Mouse (Mus musculus): ENCODE data around the gene Sp100. TPM values are rescaled to one million over a fixed set of nuclear protein-coding genes. Genes with fewer than 3 reads are reported as not detected.

The Sp100 gene
- polyA plus RNA-seq, 1 experiment from 2014 or later: 0.40 TPM

DNA sequence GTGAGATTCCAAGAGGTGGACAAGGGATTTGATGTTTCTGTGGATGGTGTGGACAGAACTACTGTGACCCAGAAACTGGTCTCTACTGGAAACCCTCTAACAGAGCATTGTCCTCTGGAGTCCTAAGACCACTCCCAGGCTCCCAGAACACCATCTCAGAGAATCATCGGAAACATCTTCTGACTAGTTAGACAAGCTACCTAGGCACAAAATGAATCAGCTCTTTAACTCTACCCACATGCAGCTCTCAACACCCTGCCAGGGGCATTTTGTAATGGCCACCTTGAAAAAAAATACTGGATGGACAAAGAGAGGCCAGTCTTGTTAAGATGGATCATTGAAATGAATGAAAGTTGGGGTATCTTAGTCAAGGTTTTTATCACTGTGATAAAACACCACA lies 55.8 kb downstream of the Sp100 start:
- Histone ChIP-seq H3K4me3 (no peak overlapping the region), H3K4me1 (no peaks in the 10 kb centered on the region), H3K9ac (no peak overlapping the region), H3K36me3 (replicated peaks) (no peaks in the 10 kb centered on the region), H3K4me2 (no peak overlapping the region), H3K9me3 (no peaks in the 10 kb centered on the region), H3K27ac (no peak overlapping the region), H3K27me3 (replicated peaks) (no peaks in the 10 kb centered on the region)
- no peak for ATAC-seq (replicated peaks)
- 100% methylated on average over 1 of the region's 1 CpGs for WGBS

- Histone ChIP-seq H3K4me1 (no peaks in the 10 kb centered on the region), H3K4me3 (no peak overlapping the region), H3K9ac (no peak overlapping the region), H3K27me3 (replicated peaks) (no peaks in the 10 kb centered on the region), H3K27ac (no peak overlapping the region), H3K9me3 (no peaks in the 10 kb centered on the region), H3K4me2 (no peak overlapping the region), H3K36me3 (replicated peaks) (no peaks in the 10 kb centered on the region)
- whole genome bisulfite sequencing: 87% methylated on average over 2 of the region's 2 CpGs
- no peak for ATAC-seq (replicated peaks)
These were observed 57.0 kb downstream of the Sp100 start for GRCm38 (mm10) chr1:85706754-85707153.

DNA sequence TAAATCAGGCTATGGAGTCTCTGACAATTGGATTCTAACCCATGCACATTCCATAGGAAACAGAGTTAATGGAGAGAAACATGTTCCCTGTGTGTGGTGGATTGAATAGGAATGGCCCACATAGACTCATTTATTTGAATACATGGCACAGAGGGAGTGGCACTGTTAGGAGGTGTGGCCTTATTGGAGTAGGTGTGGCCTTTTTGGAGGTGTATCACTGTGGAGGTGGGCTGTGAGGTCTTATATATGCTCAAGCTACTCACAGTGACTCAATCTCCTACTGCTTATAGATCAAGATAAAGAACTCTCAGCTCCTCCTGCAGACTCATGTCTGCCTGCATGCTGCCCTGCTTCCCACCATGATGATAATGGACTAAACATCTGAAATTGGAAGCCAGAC lies 64.7 kb downstream of the Sp100 start:
- Histone ChIP-seq H3K9me3 (no peaks in the 10 kb centered on the region), H3K27me3 (replicated peaks) (no peaks in the 10 kb centered on the region), H3K27ac (no peak overlapping the region), H3K4me3 (no peak overlapping the region), H3K36me3 (replicated peaks) (no peaks in the 10 kb centered on the region), H3K4me2 (no peak overlapping the region), H3K9ac (no peak overlapping the region), H3K4me1 (no peaks in the 10 kb centered on the region)
- no peak for ATAC-seq (replicated peaks)

DNA sequence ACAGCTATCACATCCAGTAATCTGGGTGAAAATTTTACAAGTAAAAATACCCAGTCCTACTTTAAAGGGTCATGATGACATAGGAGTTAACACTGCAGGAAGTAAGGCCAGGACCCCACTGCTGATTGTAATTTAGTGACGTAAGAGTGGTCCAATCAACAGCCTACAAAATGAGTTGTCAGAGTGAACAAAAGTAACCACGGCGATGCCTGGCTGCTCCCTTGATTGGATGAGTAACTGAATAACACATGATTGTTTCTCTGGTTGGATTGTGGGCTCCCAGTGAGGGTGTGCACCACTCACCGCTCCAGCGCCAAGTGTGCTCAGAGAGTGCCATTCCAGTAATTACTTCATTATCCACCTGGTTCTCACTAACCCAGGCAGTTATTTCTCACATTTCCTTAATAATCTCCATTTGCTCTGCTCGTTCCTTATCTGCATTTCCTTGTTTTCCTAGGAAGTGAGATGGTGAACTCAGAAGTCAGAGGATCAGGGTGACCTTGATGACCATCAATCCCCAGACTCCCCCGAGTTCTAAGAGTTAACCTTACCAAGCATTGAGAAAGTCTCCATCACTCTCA lies 66.7 kb downstream of the Sp100 start:
- H3K27ac ChIP-seq: no peak overlapping the region
- no peak overlapping the region for H3K4me2 ChIP-seq
- H3K9ac ChIP-seq: no peak overlapping the region
- H3K4me3 ChIP-seq: no peak overlapping the region
- no peaks in the 10 kb centered on the region for H3K36me3 ChIP-seq (replicated peaks)
- H3K4me1 ChIP-seq: peaks cover 6% of the 10 kb centered on the region
- no peak for ATAC-seq (replicated peaks)
- H3K27me3 ChIP-seq (replicated peaks): no peaks in the 10 kb centered on the region
- no peaks in the 10 kb centered on the region for H3K9me3 ChIP-seq
- WGBS: 57% methylated on average over 7 of the region's 7 CpGs

DNA sequence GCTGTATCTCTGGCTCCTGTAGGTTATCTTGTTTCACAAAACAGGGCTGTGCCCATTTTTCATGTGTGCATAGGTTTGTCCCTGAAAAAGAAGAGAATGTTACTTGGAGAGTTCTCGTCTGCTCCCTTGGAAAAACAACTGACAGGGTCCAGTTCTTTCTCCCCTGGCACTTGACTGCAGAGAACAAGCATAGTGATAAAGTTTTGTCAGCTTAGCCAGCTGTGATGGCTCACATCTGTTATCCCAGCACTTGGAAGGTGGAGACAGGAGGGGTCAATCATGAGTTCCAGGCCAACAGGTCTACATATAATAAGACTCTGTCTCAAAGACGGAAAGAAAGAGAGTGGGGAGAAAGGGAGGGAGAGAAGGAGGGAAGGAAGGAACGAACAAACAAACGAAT lies 69.3 kb downstream of the Sp100 start:
- Histone ChIP-seq H3K4me2 (no peak overlapping the region), H3K4me1 (peaks cover 6% of the 10 kb centered on the region), H3K4me3 (no peak overlapping the region), H3K9ac (no peak overlapping the region), H3K27ac (no peak overlapping the region), H3K9me3 (no peaks in the 10 kb centered on the region), H3K27me3 (replicated peaks) (no peaks in the 10 kb centered on the region), H3K36me3 (replicated peaks) (no peaks in the 10 kb centered on the region)
- no peak for ATAC-seq (replicated peaks)
- 85% methylated on average over 4 of the region's 4 CpGs for WGBS

- H3K36me3 ChIP-seq (replicated peaks): no peaks in the 10 kb centered on the region
- H3K4me1 ChIP-seq: peaks cover 6% of the 10 kb centered on the region
- no peak overlapping the region for H3K4me3 ChIP-seq
- ATAC-seq (replicated peaks): peak; percentile 81
- H3K27ac ChIP-seq: no peak overlapping the region
- H3K27me3 ChIP-seq (replicated peaks): no peaks in the 10 kb centered on the region
- 55% methylated on average over 10 of the region's 10 CpGs for WGBS
- H3K9me3 ChIP-seq: no peaks in the 10 kb centered on the region
- no peak overlapping the region for H3K9ac ChIP-seq
- H3K4me2 ChIP-seq: no peak overlapping the region
These were observed 70.6 kb downstream of the Sp100 start for GRCm38 (mm10) chr1:85720220-85720893.

GRCm38 (mm10) chr1:85730471-85730870 lies 80.7 kb downstream of the Sp100 start:
- Histone ChIP-seq H3K9me3 (no peaks in the 10 kb centered on the region), H3K9ac (no peak overlapping the region), H3K4me1 (no peaks in the 10 kb centered on the region), H3K4me3 (no peak overlapping the region), H3K27me3 (replicated peaks) (no peaks in the 10 kb centered on the region), H3K36me3 (replicated peaks) (no peaks in the 10 kb centered on the region), H3K4me2 (no peak overlapping the region), H3K27ac (no peak overlapping the region)
- no peak for ATAC-seq (replicated peaks)
- WGBS: 85% methylated on average over 6 of the region's 6 CpGs

DNA sequence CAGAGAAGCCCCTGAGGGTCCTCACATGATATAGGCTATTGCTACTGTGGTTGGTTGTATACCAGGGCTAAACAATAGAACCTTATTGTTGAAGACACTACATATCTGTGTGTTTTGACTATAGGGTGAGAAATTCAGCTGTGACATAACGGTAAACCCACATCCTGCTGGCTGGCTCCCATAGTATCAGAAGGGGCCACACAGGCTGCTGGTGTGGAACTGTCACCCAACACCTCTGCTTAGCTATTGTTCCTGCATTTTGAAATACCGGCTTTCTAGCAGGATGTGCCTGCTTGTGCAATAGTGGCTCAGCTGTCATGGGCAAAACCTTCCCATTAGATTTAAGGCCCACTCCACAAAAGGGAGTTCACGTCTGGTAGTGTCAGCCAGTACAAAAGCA lies 82.8 kb downstream of the Sp100 start:
- no peak overlapping the region for H3K4me2 ChIP-seq
- no peaks in the 10 kb centered on the region for H3K9me3 ChIP-seq
- ATAC-seq (replicated peaks): no peak
- no peaks in the 10 kb centered on the region for H3K36me3 ChIP-seq (replicated peaks)
- H3K4me3 ChIP-seq: no peak overlapping the region
- H3K9ac ChIP-seq: no peak overlapping the region
- peaks cover 3% of the 10 kb centered on the region; the same call in 1 of the 2 replicates for H3K4me1 ChIP-seq
- H3K27ac ChIP-seq: no peak overlapping the region
- 79% methylated on average over 3 of the region's 3 CpGs for WGBS
- H3K27me3 ChIP-seq (replicated peaks): no peaks in the 10 kb centered on the region

DNA sequence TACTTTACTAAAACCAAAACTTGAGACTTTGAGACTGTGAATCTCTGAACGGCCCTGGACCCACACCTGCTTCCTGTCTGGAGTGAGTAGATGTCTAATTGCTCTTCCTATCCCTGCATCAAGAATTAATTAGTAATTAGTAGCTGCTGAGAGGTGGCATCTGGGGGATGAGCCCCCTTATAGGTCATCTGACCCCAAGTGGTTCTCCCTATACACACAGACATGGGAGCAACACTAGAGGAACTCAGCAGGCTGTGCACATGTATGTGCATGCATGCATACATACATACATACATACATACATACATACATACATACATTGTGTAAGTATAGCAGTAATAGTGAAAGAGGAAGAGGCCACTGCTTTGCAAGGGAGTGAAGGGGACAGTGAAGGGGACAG lies 84.7 kb downstream of the Sp100 start:
- Histone ChIP-seq H3K27ac (no peak overlapping the region), H3K36me3 (replicated peaks) (no peaks in the 10 kb centered on the region), H3K4me1 (peaks cover 3% of the 10 kb centered on the region; the same call in 1 of the 2 replicates), H3K9me3 (no peaks in the 10 kb centered on the region), H3K9ac (no peak overlapping the region), H3K4me3 (no peak overlapping the region), H3K27me3 (replicated peaks) (no peaks in the 10 kb centered on the region), H3K4me2 (no peak overlapping the region)
- WGBS: 87% methylated on average over 1 of the region's 1 CpGs
- no peak for ATAC-seq (replicated peaks)

DNA sequence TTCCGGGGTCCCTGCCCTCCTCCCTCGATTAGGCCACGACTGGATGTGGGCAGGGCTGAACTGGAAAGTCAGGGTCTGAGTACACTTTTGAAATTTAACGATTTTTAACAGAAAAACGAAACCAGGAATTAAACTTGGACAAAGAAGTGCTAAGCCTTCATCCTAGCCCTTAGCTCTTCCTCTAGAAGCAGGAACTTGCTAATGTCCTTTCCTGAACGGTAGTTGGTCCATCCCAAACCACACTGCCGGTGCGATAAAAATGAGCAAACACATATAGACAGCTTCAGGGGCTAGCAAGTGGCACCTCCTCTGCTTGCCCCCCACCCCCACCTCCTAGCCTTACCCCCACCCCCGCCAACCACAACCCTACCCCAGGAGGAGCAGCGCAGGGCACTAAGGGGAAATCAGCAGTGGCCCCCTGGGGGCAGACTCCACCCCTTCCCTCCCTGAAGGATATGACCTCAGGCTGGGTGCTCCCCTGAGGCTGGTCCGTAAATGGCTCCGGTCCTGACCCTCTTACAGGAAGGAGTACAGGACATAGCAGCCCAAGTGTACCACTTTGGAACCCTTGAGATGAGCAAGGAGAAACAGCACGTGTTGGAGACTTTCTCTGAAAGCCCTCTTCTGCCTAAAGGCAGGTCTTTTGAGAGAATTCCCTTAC lies 85.8 kb downstream of the Sp100 start:
- H3K4me3 ChIP-seq: no peak overlapping the region
- no peaks in the 10 kb centered on the region for H3K36me3 ChIP-seq (replicated peaks)
- H3K4me1 ChIP-seq: peaks cover 3% of the 10 kb centered on the region; the same call in 1 of the 2 replicates
- H3K27ac ChIP-seq: no peak overlapping the region
- H3K9me3 ChIP-seq: no peaks in the 10 kb centered on the region
- no peak overlapping the region for H3K4me2 ChIP-seq
- ATAC-seq (replicated peaks): peak; percentile 51
- WGBS: 83% methylated on average over 13 of the region's 13 CpGs
- no peak overlapping the region for H3K9ac ChIP-seq
- no peaks in the 10 kb centered on the region for H3K27me3 ChIP-seq (replicated peaks)

DNA sequence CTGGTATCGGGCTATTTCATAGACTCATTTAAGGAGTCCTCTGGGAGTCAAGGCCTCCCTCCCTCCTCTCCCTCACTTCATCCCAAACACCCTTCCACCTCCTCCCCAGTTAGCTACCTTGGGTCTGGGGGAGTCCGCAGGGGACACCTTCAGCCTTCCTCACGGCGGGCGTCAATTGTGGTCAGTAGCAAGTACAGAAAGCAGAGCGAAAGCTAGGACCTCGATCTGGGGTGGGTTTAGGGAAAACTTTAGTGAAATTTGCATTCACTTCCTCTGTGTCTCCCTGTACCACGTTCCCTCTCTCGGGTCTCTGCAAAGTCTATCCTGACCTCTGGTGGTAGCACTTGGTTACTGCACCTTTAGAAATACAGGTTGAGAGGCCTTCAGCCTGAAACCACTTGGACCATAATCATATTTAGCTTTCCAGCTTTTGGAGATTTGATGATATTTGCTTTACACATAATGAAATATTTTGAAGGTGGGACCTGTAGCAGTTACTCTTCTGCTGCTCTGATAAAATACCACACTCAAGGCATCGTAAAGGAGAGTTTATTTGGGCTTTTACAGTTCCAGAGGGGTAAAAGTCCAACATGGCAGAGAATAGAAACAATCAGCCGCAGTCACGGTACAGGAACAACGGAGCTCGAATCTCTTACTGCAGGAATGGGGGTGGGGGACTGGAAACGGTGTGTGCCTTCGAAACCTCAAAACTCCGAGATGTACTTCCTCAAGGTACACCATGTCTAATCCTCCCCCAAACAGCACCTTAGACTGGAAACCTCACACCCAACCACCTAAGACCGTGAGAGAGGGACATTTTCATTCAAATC lies 86.8 kb downstream of the Sp100 start:
- no peak overlapping the region for H3K4me3 ChIP-seq

DNA sequence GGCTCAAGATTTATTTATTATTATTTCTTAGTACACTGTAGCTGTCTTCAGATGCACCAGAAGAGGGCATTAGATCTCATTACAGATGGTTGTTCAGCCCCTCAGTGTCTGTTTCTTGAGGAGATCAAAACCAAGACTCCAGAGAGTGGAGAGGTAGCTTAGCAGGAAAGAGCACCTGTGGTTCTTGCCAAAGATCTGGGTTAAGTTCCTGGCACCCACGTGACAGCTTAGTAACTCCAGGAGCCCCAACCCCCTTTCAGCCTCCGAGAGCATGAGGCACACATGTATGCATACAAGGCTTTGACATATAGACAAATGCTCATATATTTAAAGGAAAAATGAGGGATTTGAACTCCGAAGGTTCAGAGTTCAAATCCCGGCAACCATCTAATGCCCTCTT lies 89.2 kb downstream of the Sp100 start:
- no peaks in the 10 kb centered on the region for H3K36me3 ChIP-seq (replicated peaks)
- no peak overlapping the region for H3K27ac ChIP-seq
- no peaks in the 10 kb centered on the region for H3K27me3 ChIP-seq (replicated peaks)
- no peak for ATAC-seq (replicated peaks)
- H3K4me3 ChIP-seq: no peak overlapping the region
- H3K9ac ChIP-seq: no peak overlapping the region
- H3K4me2 ChIP-seq: no peak overlapping the region
- no peaks in the 10 kb centered on the region for H3K9me3 ChIP-seq
- 94% methylated on average over 4 of the region's 4 CpGs for WGBS
- H3K4me1 ChIP-seq: peaks cover 7% of the 10 kb centered on the region; the same call in 1 of the 2 replicates

More for the DNA sequence above, 86.8 kb downstream of the Sp100 start:
- Histone ChIP-seq H3K9ac (no peak overlapping the region), H3K4me2 (peak overlapping the region; percentile 42), H3K36me3 (replicated peaks) (no peaks in the 10 kb centered on the region), H3K9me3 (no peaks in the 10 kb centered on the region), H3K27me3 (replicated peaks) (no peaks in the 10 kb centered on the region), H3K27ac (no peak overlapping the region), H3K4me1 (peaks cover 3% of the 10 kb centered on the region; the same call in 1 of the 2 replicates)
- 37% methylated on average over 18 of the region's 18 CpGs for WGBS
- ATAC-seq (replicated peaks): peak; percentile 75
